Mouse (Mus musculus): ENCODE results near the gene Tecr. TPM values are rescaled to one million over a fixed set of nuclear protein-coding genes. Genes with fewer than 3 reads are reported as not detected.

Gene Tecr
- 1,121 and 1,193 TPM in 2 replicates for polyA plus RNA-seq (2012; rRNA removed)

GRCm38 (mm10) chr8:83607661-83608397 is at the start of gene Tecr, which contains the start of gene Dnajb1:
Tecr (minus strand) TSS chr8:83607971.
Dnajb1 (plus strand) TSS chr8:83608193.

GRCm38 (mm10) chr8:83652030-83652743 is 44.4 kb upstream of the Tecr start, which contains the start of gene Gipc1:
Gipc1 (plus strand) TSS chr8:83652677.

GRCm38 (mm10) chr8:83566469-83567395 is 41.0 kb downstream of the Tecr start, which contains the start of gene Ndufb7:
Ndufb7 (plus strand) TSS chr8:83566671.

GRCm38 (mm10) chr8:83535736-83536135 is 72.0 kb downstream of the Tecr start, which contains the start of gene Olfr370:
Olfr370 (plus strand) TSS chr8:83535780.

Other genes with a start within 250 kb of the Tecr start
- 9.0 and 10.4 TPM in 2 replicates for gene Clgn, start 218.1 kb downstream of the Tecr start, polyA plus RNA-seq (2012; rRNA removed)
- 288 and 319 TPM in 2 replicates for gene Scoc, start 149.6 kb downstream of the Tecr start, polyA plus RNA-seq (2012; rRNA removed)
- 0.03 and 0.09 TPM in 2 replicates for gene Olfr370, start 72.2 kb downstream of the Tecr start, polyA plus RNA-seq (2012; rRNA removed)
- 322 and 325 TPM in 2 replicates for gene Ndufb7, start 41.3 kb downstream of the Tecr start, polyA plus RNA-seq (2012; rRNA removed)
- gene Dnajb1, start 222 bp upstream of the Tecr start, polyA plus RNA-seq (2012; rRNA removed) = 35.8 and 36.4 TPM in 2 replicates
- gene Gipc1, start 44.7 kb upstream of the Tecr start, polyA plus RNA-seq (2012; rRNA removed) = 71.1 and 72.7 TPM in 2 replicates
- gene Ptger1, start 58.7 kb upstream of the Tecr start, polyA plus RNA-seq (2012; rRNA removed) = 1.0 and 1.2 TPM in 2 replicates
- gene Pkn1, start 91.2 kb upstream of the Tecr start, polyA plus RNA-seq (2012; rRNA removed) = 69.7 and 76.4 TPM in 2 replicates
- gene Ddx39, start 107.2 kb upstream of the Tecr start, polyA plus RNA-seq (2012; rRNA removed) = 66.8 and 67.7 TPM in 2 replicates
- gene Adgre5, start 133.4 kb upstream of the Tecr start, polyA plus RNA-seq (2012; rRNA removed) = 17.7 and 18.0 TPM in 2 replicates